Mouse (Mus musculus) neural tube, embryonic 13.5 days (tissue): ENCODE data around the gene Reg2. TPM values are rescaled to one million over a fixed set of nuclear protein-coding genes. Genes with fewer than 3 reads are reported as not detected.

Experiments used
- polyA plus RNA-seq: library from polyadenylated mRNA; unstranded; fragments of >200 nt; fragmentation: Nextera tagmentation; extraction: Ambion mirVana; gene quantifications from 2 replicates; pipeline ENCODE4 v1.2.1, GENCODE M21; 2015

The Reg2 gene
- polyA plus RNA-seq, 1 experiment from 2014 or later: not detected

Other genes starting within 250 kb of the Reg2 start
- gene Reg3b, start 25.0 kb upstream of the Reg2 start, polyA plus RNA-seq: 1.1 and 1.3 TPM in 2 replicates
- not detected in 2 replicates for gene Reg3d, start 16.8 kb upstream of the Reg2 start, polyA plus RNA-seq
- not detected in 2 replicates for gene Reg3a, start 14.9 kb upstream of the Reg2 start, polyA plus RNA-seq
- gene Reg1, start 27.1 kb downstream of the Reg2 start, polyA plus RNA-seq: not detected in 2 replicates
- not detected in 2 replicates for gene Reg3g, start 73.2 kb downstream of the Reg2 start, polyA plus RNA-seq